Comparison of ENCODE assay signal across 8 mouse cellular contexts in genomic region chr11:31370436-31371230, GRCm38 (mm10). TPM values are rescaled to one million over a fixed set of nuclear protein-coding genes. Genes with fewer than 3 reads are reported as not detected.
DNase-seq lines count a peak whose midpoint lies in the region; ATAC-seq and TF ChIP-seq lines count a peak whose summit lies in the region.

No protein-coding gene starts in this region.

- H3K4me3 ChIP-seq in lung, embryonic 16.5 days (ENCODE audit: low read length): peak overlapping the region; percentile 62
- H3K4me3 ChIP-seq in forebrain, postnatal 0 days (ENCODE audit: low read depth, low read length): peak overlapping the region; percentile 52
- H3K4me3 ChIP-seq in liver, embryonic 12.5 days: peak overlapping the region; percentile 58
- H3K4me3 ChIP-seq in stomach, postnatal 0 days (ENCODE audit: low read depth, low read length): peak overlapping the region; percentile 56
- no peak overlapping the region for H3K4me3 ChIP-seq in lung, adult 2 months (replicated peaks; ENCODE audit: extremely low read depth, low read depth, low read length)

- peaks cover 21% of the 10 kb centered on the region for H3K27me3 ChIP-seq in lung, embryonic 16.5 days (ENCODE audit: control insufficient read depth, insufficient read depth, low read depth, low read length)
- peaks cover 15% of the 10 kb centered on the region for H3K27me3 ChIP-seq in forebrain, postnatal 0 days (ENCODE audit: insufficient read depth, low read length)
- H3K27me3 ChIP-seq in liver, embryonic 12.5 days (replicated peaks): peaks cover 53% of the 10 kb centered on the region
- H3K27me3 ChIP-seq in stomach, postnatal 0 days (ENCODE audit: control insufficient read depth, insufficient read depth, low read length): no peaks in the 10 kb centered on the region

- 3% methylated on average over 24 of the region's 24 CpGs for WGBS in lung, embryonic 16.5 days
- 1% methylated on average over 23 of the region's 24 CpGs for WGBS in forebrain, postnatal 0 days
- WGBS in liver, embryonic 12.5 days (ENCODE audit: insufficient replicate concordance): 4% methylated on average over 24 of the region's 24 CpGs
- whole genome bisulfite sequencing in stomach, postnatal 0 days: 4% methylated on average over 19 of the region's 24 CpGs
- 9% methylated on average over 24 of the region's 24 CpGs for WGBS in lung, adult 2 months

- H3K27ac ChIP-seq in lung, embryonic 16.5 days (ENCODE audit: low read length): no peak overlapping the region
- H3K27ac ChIP-seq in forebrain, postnatal 0 days (ENCODE audit: low read depth, low read length): no peak overlapping the region
- no peak overlapping the region for H3K27ac ChIP-seq in liver, embryonic 12.5 days
- H3K27ac ChIP-seq in stomach, postnatal 0 days (replicated peaks): no peak overlapping the region

- DNase-seq in lung, postnatal 4 days: no peak
- no peak for DNase-seq in forebrain, postnatal 0 days
- DNase-seq in stomach, postnatal 0 days (ENCODE audit: low spot score): no peak
- DNase-seq in right cerebral cortex, postnatal 14 days: no peak
- DNase-seq in lung, adult 2 months: no peak
- no peak for DNase-seq in layer of hippocampus, adult 18-20 months (ENCODE audit: low spot score in 2 of 2)

- no peak for TF ChIP-seq EP300 in stomach, postnatal 0 days (optimal IDR thresholded peaks at IDR 0.05)

- TF ChIP-seq POLR2A in lung, adult 2 months (IDR thresholded peaks at IDR 0.05; ENCODE audit: borderline replicate concordance, extremely low read depth, low read depth, low read length): no peak

- no peaks in the 10 kb centered on the region for H3K9me3 ChIP-seq in lung, embryonic 16.5 days (ENCODE audit: control insufficient read depth, low read length)
- no peaks in the 10 kb centered on the region for H3K9me3 ChIP-seq in forebrain, postnatal 0 days (ENCODE audit: low read length)
- H3K9me3 ChIP-seq in liver, embryonic 12.5 days (replicated peaks): no peaks in the 10 kb centered on the region
- H3K9me3 ChIP-seq in stomach, postnatal 0 days (ENCODE audit: control insufficient read depth, low read length): no peaks in the 10 kb centered on the region

- peaks cover 25% of the 10 kb centered on the region for H3K4me1 ChIP-seq in lung, embryonic 16.5 days (replicated peaks; ENCODE audit: control insufficient read depth, insufficient read depth, low read length)
- H3K4me1 ChIP-seq in forebrain, postnatal 0 days (ENCODE audit: insufficient read depth): peaks cover 4% of the 10 kb centered on the region; the same call in 1 of the 2 replicates
- peaks cover 30% of the 10 kb centered on the region for H3K4me1 ChIP-seq in liver, embryonic 12.5 days
- H3K4me1 ChIP-seq in stomach, postnatal 0 days (replicated peaks; ENCODE audit: control insufficient read depth, insufficient read depth): peaks cover 4% of the 10 kb centered on the region; the same call in 1 of the 2 replicates
- H3K4me1 ChIP-seq in lung, adult 2 months (ENCODE audit: control insufficient read depth, insufficient read depth, low read length): peaks cover 6% of the 10 kb centered on the region; the same call in 1 of the 2 replicates

- no peak for TF ChIP-seq CTCF in forebrain, postnatal 0 days (IDR thresholded peaks at IDR 0.05; ENCODE audit: low read depth)
- TF ChIP-seq CTCF in stomach, postnatal 0 days (IDR thresholded peaks at IDR 0.05; ENCODE audit: low read depth): no peak
- no peak for TF ChIP-seq CTCF in lung, adult 2 months (IDR thresholded peaks at IDR 0.05; ENCODE audit: insufficient read depth, low read length)

- H3K36me3 ChIP-seq in lung, embryonic 16.5 days (ENCODE audit: control insufficient read depth, insufficient read depth, low read length): no peaks in the 10 kb centered on the region
- H3K36me3 ChIP-seq in forebrain, postnatal 0 days (ENCODE audit: insufficient read depth): no peaks in the 10 kb centered on the region
- H3K36me3 ChIP-seq in liver, embryonic 12.5 days: no peaks in the 10 kb centered on the region
- H3K36me3 ChIP-seq in stomach, postnatal 0 days (ENCODE audit: control insufficient read depth, insufficient read depth, low read length): no peaks in the 10 kb centered on the region

- no peak for ATAC-seq in lung, embryonic 16.5 days (ENCODE audit: low read depth)
- no peak for ATAC-seq in forebrain, postnatal 0 days
- no peak for ATAC-seq in liver, embryonic 12.5 days
- ATAC-seq in stomach, postnatal 0 days (ENCODE audit: low FRiP score, low TSS enrichment): no peak

- peak overlapping the region; percentile 72 for H3K9ac ChIP-seq in lung, embryonic 16.5 days (ENCODE audit: low read length)
- H3K9ac ChIP-seq in forebrain, postnatal 0 days: 0 out of 2 replicates have a peak overlapping the region, but pooled peaks have one; percentile 10
- H3K9ac ChIP-seq in liver, embryonic 12.5 days: no peak overlapping the region; the same call in 1 of the 2 replicates
- no peak overlapping the region for H3K9ac ChIP-seq in stomach, postnatal 0 days (ENCODE audit: low read length)

- peak overlapping the region; percentile 99 for H3K4me2 ChIP-seq in lung, embryonic 16.5 days (ENCODE audit: low read depth, low read length)
- peak overlapping the region; percentile 98 for H3K4me2 ChIP-seq in forebrain, postnatal 0 days (ENCODE audit: low read depth)
- H3K4me2 ChIP-seq in liver, embryonic 12.5 days: peak overlapping the region; percentile 81
- H3K4me2 ChIP-seq in stomach, postnatal 0 days (replicated peaks; ENCODE audit: low read depth): peak overlapping the region; percentile 93

RNA-seq across cellular contexts. Expression of gene Stc2, which starts 0.8 kb away (rescaled TPM):
- 3.1 and 3.4 TPM in 2 replicates for polyA plus RNA-seq in lung, embryonic 16.5 days (2015; fragmentation: Nextera tagmentation; extraction: Ambion mirVana)
- total RNA-seq in forebrain, postnatal 0 days (2014; rRNA removed): 3.2 and 4.7 TPM in 2 replicates
- 1.0 and 1.3 TPM in 2 replicates for polyA plus RNA-seq in forebrain, postnatal 0 days (2015; fragmentation: Nextera tagmentation; extraction: Ambion mirVana)
- 1.4 and 1.8 TPM in 2 replicates for polyA plus RNA-seq in liver, embryonic 12.5 days (2016; fragmentation: Nextera tagmentation; extraction: Ambion mirVana)
- polyA plus RNA-seq in stomach, postnatal 0 days (2015; fragmentation: Nextera tagmentation; extraction: Ambion mirVana): 4.3 and 4.5 TPM in 2 replicates
- 1.8 and 2.1 TPM in 2 replicates for polyA plus RNA-seq in lung, adult 2 months (2012; rRNA removed)
- 1 to 10 TPM; 2.7 to 4.8 TPM for total RNA-seq in layer of hippocampus, adult 18-20 months (2021)

Comparison
In these comparisons a context has a peak if more than half of its experiments do, and no peak if none do; other contexts are left out.
1. H3K9ac ChIP-seq: peak in lung, embryonic 16.5 days (single experiment) and forebrain, postnatal 0 days (single experiment); none in liver, embryonic 12.5 days (single experiment) and stomach, postnatal 0 days (single experiment).
2. Peak in every context shown above with its lines, with median percentiles within 50 percentile points of each other: H3K4me2 ChIP-seq.